Mouse (Mus musculus): ENCODE data around the gene Abo. TPM values are rescaled to one million over a fixed set of nuclear protein-coding genes. Genes with fewer than 3 reads are reported as not detected.

Gene Abo
- total and polyA plus RNA-seq, 2 experiments from 2014 or later: not detected

- no peaks in the 10 kb centered on the region for H3K36me3 ChIP-seq (ENCODE audit: insufficient read depth)
- no peaks in the 10 kb centered on the region for H3K27me3 ChIP-seq (ENCODE audit: insufficient read depth, low read length)
- no peak overlapping the region for H3K4me3 ChIP-seq (ENCODE audit: low read depth, low read length)
- 77% methylated on average over 3 of the region's 3 CpGs for WGBS
- H3K27ac ChIP-seq (ENCODE audit: low read depth, low read length): no peak overlapping the region
- H3K4me2 ChIP-seq (ENCODE audit: low read depth): no peak overlapping the region
- no peaks in the 10 kb centered on the region for H3K4me1 ChIP-seq (ENCODE audit: insufficient read depth)
- TF ChIP-seq CTCF (IDR thresholded peaks at IDR 0.05; ENCODE audit: low read depth): no peak
- no peak for ATAC-seq
- H3K9me3 ChIP-seq (ENCODE audit: low read length): no peaks in the 10 kb centered on the region
- no peak for DNase-seq
- H3K9ac ChIP-seq: no peak overlapping the region
Measured at GRCm38 (mm10) chr2:26862856-26863255, 1.9 kb downstream of the Abo start.

DNA sequence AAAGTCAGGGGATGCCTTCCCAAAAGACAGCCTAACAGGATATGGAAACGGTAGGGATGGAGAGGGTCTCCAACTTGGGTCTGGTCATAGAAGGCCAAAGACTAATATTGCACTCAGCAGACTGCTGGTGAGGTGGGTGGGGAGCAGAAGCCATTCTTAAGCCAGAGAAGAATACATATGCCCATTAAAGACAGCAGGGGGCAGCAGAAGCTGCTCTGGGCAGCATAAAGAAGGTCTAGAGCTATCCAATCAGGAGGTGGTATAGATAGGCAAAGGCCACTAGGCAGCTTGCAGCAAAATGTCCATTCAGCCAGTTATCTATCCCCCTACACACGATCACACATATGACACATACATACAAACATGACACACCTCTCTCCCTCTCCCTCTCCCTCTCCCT, 17.1 kb downstream of the Abo start:
- H3K4me1 ChIP-seq (ENCODE audit: insufficient read depth): no peaks in the 10 kb centered on the region
- no peak for ATAC-seq
- H3K27ac ChIP-seq (ENCODE audit: low read depth, low read length): no peak overlapping the region
- H3K4me3 ChIP-seq (ENCODE audit: low read depth, low read length): no peak overlapping the region
- no peaks in the 10 kb centered on the region for H3K36me3 ChIP-seq (ENCODE audit: insufficient read depth)
- no peak overlapping the region for H3K9ac ChIP-seq
- no peaks in the 10 kb centered on the region for H3K27me3 ChIP-seq (ENCODE audit: insufficient read depth, low read length)
- H3K9me3 ChIP-seq (ENCODE audit: low read length): no peaks in the 10 kb centered on the region
- H3K4me2 ChIP-seq (ENCODE audit: low read depth): no peak overlapping the region
- DNase-seq: no peak
- WGBS: 54% methylated on average over 2 of the region's 2 CpGs
- peak; percentile 31; the same call in 1 of the 2 replicates for TF ChIP-seq CTCF (IDR thresholded peaks at IDR 0.05; ENCODE audit: low read depth)

- no peaks in the 10 kb centered on the region for H3K27me3 ChIP-seq (ENCODE audit: insufficient read depth, low read length)
Measured at GRCm38 (mm10) chr2:26832478-26832877, 32.3 kb downstream of the Abo start.

DNA sequence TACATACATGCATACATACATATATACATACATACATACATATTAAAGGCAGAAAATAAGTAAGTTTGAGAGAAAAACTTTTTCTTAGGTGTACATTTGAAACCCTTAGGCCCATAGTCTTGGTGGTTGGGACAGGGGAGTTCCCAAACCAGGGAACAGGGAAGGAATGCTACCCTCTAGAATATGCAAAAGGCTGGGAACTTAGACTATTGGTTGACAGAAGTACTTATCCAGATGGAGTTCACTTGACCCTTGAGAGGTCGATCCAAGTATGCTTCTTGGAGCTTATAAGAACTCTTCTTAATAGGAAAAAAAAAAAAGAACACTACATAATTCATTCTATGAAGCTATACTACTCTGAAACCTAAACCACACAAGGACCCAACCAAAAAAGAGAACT, 36.7 kb downstream of the Abo start:
- Histone ChIP-seq H3K27ac (ENCODE audit: low read depth, low read length) (no peak overlapping the region), H3K4me3 (ENCODE audit: low read depth, low read length) (no peak overlapping the region), H3K9me3 (ENCODE audit: low read length) (no peaks in the 10 kb centered on the region), H3K36me3 (ENCODE audit: insufficient read depth) (no peaks in the 10 kb centered on the region), H3K4me1 (ENCODE audit: insufficient read depth) (no peaks in the 10 kb centered on the region), H3K4me2 (ENCODE audit: low read depth) (no peak overlapping the region), H3K9ac (no peak overlapping the region), H3K27me3 (ENCODE audit: insufficient read depth, low read length) (no peaks in the 10 kb centered on the region)
- no peak for TF ChIP-seq CTCF (IDR thresholded peaks at IDR 0.05; ENCODE audit: low read depth)
- WGBS: 91% methylated on average over 1 of the region's 1 CpGs
- DNase-seq: no peak
- ATAC-seq: no peak

More at GRCm38 (mm10) chr2:26832478-26832877, 32.3 kb downstream of the Abo start:
- H3K4me1 ChIP-seq (ENCODE audit: insufficient read depth): no peaks in the 10 kb centered on the region
- H3K4me3 ChIP-seq (ENCODE audit: low read depth, low read length): no peak overlapping the region
- H3K27ac ChIP-seq (ENCODE audit: low read depth, low read length): no peak overlapping the region
- ATAC-seq: no peak
- H3K9me3 ChIP-seq (ENCODE audit: low read length): no peaks in the 10 kb centered on the region
- no peak for TF ChIP-seq CTCF (IDR thresholded peaks at IDR 0.05; ENCODE audit: low read depth)
- no peak overlapping the region for H3K4me2 ChIP-seq (ENCODE audit: low read depth)
- H3K9ac ChIP-seq: no peak overlapping the region
- 84% methylated on average over 2 of the region's 2 CpGs for WGBS
- H3K36me3 ChIP-seq (ENCODE audit: insufficient read depth): no peaks in the 10 kb centered on the region
- no peak for DNase-seq

DNA sequence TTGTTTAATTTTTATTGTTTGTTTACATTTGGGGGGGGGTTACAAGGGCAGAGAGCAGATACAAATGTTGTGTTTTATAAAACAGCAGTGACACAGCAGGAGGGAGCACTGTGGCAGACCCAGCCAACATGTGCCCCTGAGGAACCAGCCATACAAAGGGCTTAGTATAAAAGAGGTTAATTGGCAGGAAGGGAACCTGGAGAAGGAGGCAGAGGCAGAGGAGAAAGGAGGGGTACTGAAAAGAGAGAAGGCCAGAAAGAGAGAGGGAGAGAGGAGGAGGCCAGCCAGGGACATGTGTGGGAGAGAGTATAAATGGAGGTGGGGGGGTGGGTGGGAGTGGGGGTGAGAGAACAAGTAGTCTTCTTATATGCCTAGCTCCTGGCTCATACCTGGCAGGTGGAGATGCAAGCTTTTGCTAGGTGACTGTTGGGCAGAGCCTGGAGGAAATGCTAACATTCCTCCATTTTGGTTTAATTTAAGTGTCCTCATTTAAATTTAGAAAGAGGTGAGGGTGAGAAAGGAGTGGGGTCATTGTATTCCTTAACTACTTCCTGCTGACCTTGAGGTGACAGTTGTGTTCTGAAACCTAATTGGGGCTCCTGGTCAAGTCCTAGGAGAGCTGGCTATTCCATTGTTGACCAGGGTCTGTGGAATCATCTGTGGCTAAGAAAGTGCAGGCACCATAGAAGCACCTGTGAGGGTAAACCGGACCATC, 37.4 kb downstream of the Abo start:
- Histone ChIP-seq H3K27me3 (ENCODE audit: insufficient read depth, low read length) (no peaks in the 10 kb centered on the region), H3K36me3 (ENCODE audit: insufficient read depth) (no peaks in the 10 kb centered on the region), H3K9me3 (ENCODE audit: low read length) (no peaks in the 10 kb centered on the region), H3K9ac (no peak overlapping the region), H3K4me1 (ENCODE audit: insufficient read depth) (no peaks in the 10 kb centered on the region), H3K4me3 (ENCODE audit: low read depth, low read length) (no peak overlapping the region), H3K4me2 (ENCODE audit: low read depth) (no peak overlapping the region), H3K27ac (ENCODE audit: low read depth, low read length) (no peak overlapping the region)
- ATAC-seq (no peak), DNase-seq (no peak)
- no peak for TF ChIP-seq CTCF (IDR thresholded peaks at IDR 0.05; ENCODE audit: low read depth)
- 93% methylated on average over 1 of the region's 1 CpGs for WGBS

Other genes with a start within 250 kb of the Abo start
- 193 and 214 TPM in 2 replicates for gene Fam69b, start 236.5 kb downstream of the Abo start, total RNA-seq (2014; rRNA removed)
- gene Fam69b, start 236.5 kb downstream of the Abo start, polyA plus RNA-seq (2015; fragmentation: Nextera tagmentation; extraction: Ambion mirVana): 143 TPM in 2 replicates
- gene Lcn4, start 193.7 kb downstream of the Abo start, total RNA-seq (2014; rRNA removed): not detected in 2 replicates
- gene Lcn4, start 193.7 kb downstream of the Abo start, polyA plus RNA-seq (2015; fragmentation: Nextera tagmentation; extraction: Ambion mirVana): not detected in 2 replicates
- gene Surf6, start 37.9 kb upstream of the Abo start, total RNA-seq (2014; rRNA removed): 25.9 and 33.6 TPM in 2 replicates
- gene Surf6, start 37.9 kb upstream of the Abo start, polyA plus RNA-seq (2015; fragmentation: Nextera tagmentation; extraction: Ambion mirVana): 18.9 and 22.2 TPM in 2 replicates
- 110 and 116 TPM in 2 replicates for gene Med22, start 45.7 kb upstream of the Abo start, total RNA-seq (2014; rRNA removed)
- gene Med22, start 45.7 kb upstream of the Abo start, polyA plus RNA-seq (2015; fragmentation: Nextera tagmentation; extraction: Ambion mirVana): 163 and 180 TPM in 2 replicates
- 1,164 and 1,963 TPM in 2 replicates for gene Rpl7a, start 45.8 kb upstream of the Abo start, total RNA-seq (2014; rRNA removed)
- gene Rpl7a, start 45.8 kb upstream of the Abo start, polyA plus RNA-seq (2015; fragmentation: Nextera tagmentation; extraction: Ambion mirVana): 522 and 611 TPM in 2 replicates
- gene Surf2, start 51.4 kb upstream of the Abo start, total RNA-seq (2014; rRNA removed): 31.0 and 36.9 TPM in 2 replicates
- 52.1 and 55.1 TPM in 2 replicates for gene Surf2, start 51.4 kb upstream of the Abo start, polyA plus RNA-seq (2015; fragmentation: Nextera tagmentation; extraction: Ambion mirVana)
- 72.3 and 80.8 TPM in 2 replicates for gene Surf1, start 51.6 kb upstream of the Abo start, total RNA-seq (2014; rRNA removed)
- gene Surf1, start 51.6 kb upstream of the Abo start, polyA plus RNA-seq (2015; fragmentation: Nextera tagmentation; extraction: Ambion mirVana): 106 and 112 TPM in 2 replicates
- gene Surf4, start 68.9 kb upstream of the Abo start, total RNA-seq (2014; rRNA removed): 96.5 and 105 TPM in 2 replicates
- 98.6 and 103 TPM in 2 replicates for gene Surf4, start 68.9 kb upstream of the Abo start, polyA plus RNA-seq (2015; fragmentation: Nextera tagmentation; extraction: Ambion mirVana)
- gene Stkld1, start 69.1 kb upstream of the Abo start, total RNA-seq (2014; rRNA removed): not detected in 2 replicates
- gene Stkld1, start 69.1 kb upstream of the Abo start, polyA plus RNA-seq (2015; fragmentation: Nextera tagmentation; extraction: Ambion mirVana): 0.09 and 0.33 TPM in 2 replicates
- gene Rexo4, start 99.4 kb upstream of the Abo start, total RNA-seq (2014; rRNA removed): 42.2 and 48.3 TPM in 2 replicates
- gene Rexo4, start 99.4 kb upstream of the Abo start, polyA plus RNA-seq (2015; fragmentation: Nextera tagmentation; extraction: Ambion mirVana): 23.9 and 25.5 TPM in 2 replicates
- gene Adamts13, start 108.4 kb upstream of the Abo start, total RNA-seq (2014; rRNA removed): not detected in 2 replicates
- gene Adamts13, start 108.4 kb upstream of the Abo start, polyA plus RNA-seq (2015; fragmentation: Nextera tagmentation; extraction: Ambion mirVana): 0.79 and 0.93 TPM in 2 replicates
- gene Cacfd1, start 144.9 kb upstream of the Abo start, total RNA-seq (2014; rRNA removed): 42.7 and 48.5 TPM in 2 replicates
- 69.6 and 96.3 TPM in 2 replicates for gene Cacfd1, start 144.9 kb upstream of the Abo start, polyA plus RNA-seq (2015; fragmentation: Nextera tagmentation; extraction: Ambion mirVana)
- 16.2 and 16.4 TPM in 2 replicates for gene Slc2a6, start 163.0 kb upstream of the Abo start, total RNA-seq (2014; rRNA removed)
- 9.6 and 10.5 TPM in 2 replicates for gene Slc2a6, start 163.0 kb upstream of the Abo start, polyA plus RNA-seq (2015; fragmentation: Nextera tagmentation; extraction: Ambion mirVana)
- gene Mymk, start 207.2 kb upstream of the Abo start, total RNA-seq (2014; rRNA removed): not detected in 2 replicates
- 0.12 and 0.15 TPM in 2 replicates for gene Mymk, start 207.2 kb upstream of the Abo start, polyA plus RNA-seq (2015; fragmentation: Nextera tagmentation; extraction: Ambion mirVana)
- gene Adamtsl2, start 214.4 kb upstream of the Abo start, total RNA-seq (2014; rRNA removed): 24.5 and 32.9 TPM in 2 replicates
- gene Adamtsl2, start 214.4 kb upstream of the Abo start, polyA plus RNA-seq (2015; fragmentation: Nextera tagmentation; extraction: Ambion mirVana): 12.7 and 14.8 TPM in 2 replicates